Mouse (Mus musculus): ENCODE measurements around the gene Smad6.

GRCm38 (mm10) chr9:63919708-63920107 lies 102.2 kb downstream of the Smad6 start:
- TF ChIP-seq MAFK (IDR thresholded peaks at IDR 0.05; ENCODE audit: insufficient read depth, low read depth, low read length) (no peak), ZC3H11A (IDR thresholded peaks at IDR 0.05; ENCODE audit: borderline replicate concordance, low read depth, low read length) (no peak), ZNF384 (IDR thresholded peaks at IDR 0.05; ENCODE audit: low read depth, low read length) (no peak), CHD2 (IDR thresholded peaks at IDR 0.05; ENCODE audit: low read depth, low read length) (no peak), HCFC1 (IDR thresholded peaks at IDR 0.05; ENCODE audit: borderline replicate concordance, insufficient read depth, low read length) (no peak)

Measured in ES-E14 (cell line).